Mouse (Mus musculus) C2C12 (cell line): ENCODE measurements around the gene Cfap161. TPM values are rescaled to one million over a fixed set of nuclear protein-coding genes. Genes with fewer than 3 reads are reported as not detected.

Experiments
- H3K27me3 ChIP-seq: one replicate; pipeline ENCODE4 v1.6.1; 2011; ENCODE audit not compliant: control insufficient read depth, insufficient read depth, insufficient read length
- H3K36me3 ChIP-seq: one replicate; pipeline ENCODE4 v1.6.1; 2011; ENCODE audit not compliant: control insufficient read depth, insufficient read depth
- H3K4me3 ChIP-seq: one replicate; pipeline ENCODE4 v1.5.1; 2011; ENCODE audit warnings: mild to moderate bottlenecking, control low read depth; ENCODE audit not compliant: poor library complexity, insufficient read depth, severe bottlenecking
- H3K79me2 ChIP-seq: one replicate; pipeline ENCODE4 v1.6.1; 2011; ENCODE audit not compliant: control insufficient read depth, insufficient read depth
- H3K79me3 ChIP-seq: one replicate; pipeline ENCODE4 v1.6.1; 2011; ENCODE audit warnings: low read depth, control low read depth
- H3ac ChIP-seq: one replicate; pipeline ENCODE3; 2011; ENCODE audit warnings: low read depth; ENCODE audit not compliant: control insufficient read depth, insufficient read length
- CEBPB ChIP-seq: IDR thresholded peaks from one replicate; pipeline ENCODE4 v1.6.1; 2011; ENCODE audit warnings: low read depth, mild to moderate bottlenecking, control low read depth, moderate library complexity
- CTCF ChIP-seq: IDR thresholded peaks from one replicate; pipeline ENCODE4 v1.5.1; 2011; ENCODE audit not compliant: control insufficient read depth, insufficient read depth, insufficient read length
- FOSL1 ChIP-seq: IDR thresholded peaks from one replicate; pipeline ENCODE4 v1.8.0; 2011; ENCODE audit warnings: mild to moderate bottlenecking, low read length; ENCODE audit not compliant: poor library complexity, insufficient read depth, severe bottlenecking
- MAX ChIP-seq: IDR thresholded peaks from one replicate; pipeline ENCODE4 v1.6.1; 2011; ENCODE audit warnings: mild to moderate bottlenecking, control low read depth
- MYOD1 ChIP-seq: IDR thresholded peaks from one replicate; pipeline ENCODE4 v1.6.1; 2011; ENCODE audit warnings: low read depth; ENCODE audit not compliant: control insufficient read depth, insufficient read length
- MYOG ChIP-seq: IDR thresholded peaks from one replicate; pipeline ENCODE4 v1.6.1; 2011; ENCODE audit not compliant: control insufficient read depth, insufficient read length; ENCODE audit errors: extremely low read depth
- USF1 ChIP-seq: IDR thresholded peaks from one replicate; pipeline ENCODE4 v1.6.1; 2011; ENCODE audit warnings: low read depth, mild to moderate bottlenecking, control low read depth, moderate library complexity
- polyA plus RNA-seq: library from polyadenylated mRNA; unstranded; fragments of >200 nt; fragmentation: generic; extraction: Trizol; gene quantifications from one replicate; pipeline ENCODE4 v1.2.1, GENCODE M21; 2012; ENCODE audit warnings: missing spikeins

The Cfap161 gene
- polyA plus RNA-seq, 1 experiment, result not detected

GRCm38 (mm10) chr7:83737914-83738490 is 56.7 kb downstream of the Cfap161 start:
- H3K36me3 ChIP-seq, result no peaks in the 10 kb centered on the region
- no peak overlapping the region for H3K4me3 ChIP-seq
- TF ChIP-seq FOSL1, result no peak
- TF ChIP-seq CTCF, result no peak
- TF ChIP-seq CEBPB, result no peak
- no peak for TF ChIP-seq USF1
- TF ChIP-seq MAX, result no peak
- TF ChIP-seq MYOG, result no peak
- TF ChIP-seq MYOD1, result no peak

GRCm38 (mm10) chr7:83736341-83737115 is 58.2 kb downstream of the Cfap161 start:
- Histone ChIP-seq H3K27me3 (no peaks in the 10 kb centered on the region), H3ac (no peak overlapping the region), H3K4me3 (no peak overlapping the region), H3K79me2 (no peaks in the 10 kb centered on the region), H3K36me3 (no peaks in the 10 kb centered on the region), H3K79me3 (no peaks in the 10 kb centered on the region)
- TF ChIP-seq USF1, result no peak
- TF ChIP-seq MAX, result no peak
- no peak for TF ChIP-seq CTCF
- TF ChIP-seq MYOG, result no peak
- no peak for TF ChIP-seq CEBPB

More at GRCm38 (mm10) chr7:83737914-83738490, 56.7 kb downstream of the Cfap161 start:
- Histone ChIP-seq H3K27me3 (no peaks in the 10 kb centered on the region), H3K79me3 (no peaks in the 10 kb centered on the region), H3K79me2 (no peaks in the 10 kb centered on the region), H3ac (no peak overlapping the region)

GRCm38 (mm10) chr7:83735108-83735781 is 59.4 kb downstream of the Cfap161 start:
- Histone ChIP-seq H3K79me3 (no peaks in the 10 kb centered on the region), H3K36me3 (no peaks in the 10 kb centered on the region), H3K4me3 (no peak overlapping the region), H3ac (no peak overlapping the region), H3K79me2 (no peaks in the 10 kb centered on the region), H3K27me3 (no peaks in the 10 kb centered on the region)
- TF ChIP-seq USF1 (no peak), FOSL1 (no peak), MAX (no peak), MYOG (no peak), MYOD1 (no peak), CTCF (no peak)

- no peaks in the 10 kb centered on the region for H3K27me3 ChIP-seq
- TF ChIP-seq USF1, result no peak
- no peak for TF ChIP-seq FOSL1
- TF ChIP-seq CEBPB, result no peak
- no peak for TF ChIP-seq MYOD1
- no peak for TF ChIP-seq MAX
- TF ChIP-seq CTCF, result no peak
- no peak for TF ChIP-seq MYOG
- no peaks in the 10 kb centered on the region for H3K79me3 ChIP-seq
- H3K36me3 ChIP-seq, result no peaks in the 10 kb centered on the region
- H3ac ChIP-seq, result no peak overlapping the region
- no peak overlapping the region for H3K4me3 ChIP-seq
- no peaks in the 10 kb centered on the region for H3K79me2 ChIP-seq
These were observed 60.0 kb downstream of the Cfap161 start for GRCm38 (mm10) chr7:83734671-83735082.

GRCm38 (mm10) chr7:83734246-83734645 is 60.4 kb downstream of the Cfap161 start:
- H3K36me3 ChIP-seq, result no peaks in the 10 kb centered on the region
- H3ac ChIP-seq, result no peak overlapping the region
- H3K79me3 ChIP-seq, result no peaks in the 10 kb centered on the region
- H3K79me2 ChIP-seq, result no peaks in the 10 kb centered on the region
- no peaks in the 10 kb centered on the region for H3K27me3 ChIP-seq
- TF ChIP-seq MAX (no peak), USF1 (no peak), FOSL1 (no peak), CTCF (no peak), MYOG (no peak), MYOD1 (no peak), CEBPB (no peak)
- no peak overlapping the region for H3K4me3 ChIP-seq

GRCm38 (mm10) chr7:83732781-83733180 is 61.9 kb downstream of the Cfap161 start:
- Histone ChIP-seq H3K79me2 (no peaks in the 10 kb centered on the region), H3K27me3 (no peaks in the 10 kb centered on the region), H3K79me3 (no peaks in the 10 kb centered on the region), H3K4me3 (no peak overlapping the region), H3ac (no peak overlapping the region), H3K36me3 (no peaks in the 10 kb centered on the region)
- TF ChIP-seq CEBPB (no peak), MAX (no peak), FOSL1 (no peak), CTCF (no peak), MYOG (no peak), MYOD1 (no peak), USF1 (no peak)
